Mouse (Mus musculus): ENCODE data around the gene Gab2. TPM values are rescaled to one million over a fixed set of nuclear protein-coding genes. Genes with fewer than 3 reads are reported as not detected.

Gab2 gene
- polyA plus RNA-seq, 1 experiment = 6.2 TPM

DNA sequence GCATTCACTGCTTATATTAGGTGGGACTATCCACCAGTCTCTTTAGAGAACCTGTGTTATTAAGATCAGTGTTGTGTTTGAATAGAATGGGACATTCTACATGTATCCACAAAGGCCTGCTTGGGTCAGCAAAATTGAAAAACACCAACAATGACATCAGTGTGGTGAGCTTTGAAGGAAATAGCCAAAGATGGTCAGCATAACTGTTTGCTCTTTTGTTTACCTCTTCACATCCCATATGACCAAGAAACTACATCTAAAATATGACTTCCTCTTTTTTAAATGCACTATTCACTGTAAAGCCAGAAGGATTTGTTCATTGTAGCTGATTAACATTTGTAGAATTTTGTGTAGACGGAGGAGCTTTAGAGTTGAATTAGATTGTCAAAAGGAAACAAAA is 82.9 kb downstream of the Gab2 start:
- no peaks in the 10 kb centered on the region for H3K4me1 ChIP-seq (replicated peaks; ENCODE audit: control insufficient read depth, insufficient read depth, low read length)
- WGBS = 95% methylated on average over 1 of the region's 1 CpGs

GRCm38 (mm10) chr7:97171089-97171488 is 89.7 kb downstream of the Gab2 start:
- Histone ChIP-seq H3K27me3 (ENCODE audit: control insufficient read depth, insufficient read depth, low read length) (no peaks in the 10 kb centered on the region), H3K4me3 (ENCODE audit: control insufficient read depth, insufficient read depth, low read length) (no peak overlapping the region), H3K4me1 (replicated peaks; ENCODE audit: control insufficient read depth, insufficient read depth, low read length) (no peaks in the 10 kb centered on the region), H3K27ac (ENCODE audit: control insufficient read depth, insufficient read depth, low read length) (no peak overlapping the region), H3K36me3 (ENCODE audit: control insufficient read depth, insufficient read depth, low read length) (no peaks in the 10 kb centered on the region)
- no peak for DNase-seq
- TF ChIP-seq POLR2A (IDR thresholded peaks at IDR 0.05; ENCODE audit: control insufficient read depth, extremely low read depth, insufficient read depth, low read length, poor library complexity) (no peak), CTCF (IDR thresholded peaks at IDR 0.05; ENCODE audit: borderline replicate concordance, control insufficient read depth, extremely low read depth, insufficient read depth, low read length, poor library complexity) (no peak)
- WGBS = 95% methylated on average over 1 of the region's 1 CpGs

More for the DNA sequence above, 82.9 kb downstream of the Gab2 start:
- Histone ChIP-seq H3K4me3 (ENCODE audit: control insufficient read depth, insufficient read depth, low read length) (no peak overlapping the region), H3K36me3 (ENCODE audit: control insufficient read depth, insufficient read depth, low read length) (no peaks in the 10 kb centered on the region), H3K27me3 (ENCODE audit: control insufficient read depth, insufficient read depth, low read length) (no peaks in the 10 kb centered on the region), H3K27ac (ENCODE audit: control insufficient read depth, insufficient read depth, low read length) (no peak overlapping the region)
- no peak for TF ChIP-seq POLR2A (IDR thresholded peaks at IDR 0.05; ENCODE audit: control insufficient read depth, extremely low read depth, insufficient read depth, low read length, poor library complexity)
- no peak for TF ChIP-seq CTCF (IDR thresholded peaks at IDR 0.05; ENCODE audit: borderline replicate concordance, control insufficient read depth, extremely low read depth, insufficient read depth, low read length, poor library complexity)
- no peak for DNase-seq

- no peak for TF ChIP-seq POLR2A (IDR thresholded peaks at IDR 0.05; ENCODE audit: control insufficient read depth, extremely low read depth, insufficient read depth, low read length, poor library complexity)
- TF ChIP-seq CTCF (IDR thresholded peaks at IDR 0.05; ENCODE audit: borderline replicate concordance, control insufficient read depth, extremely low read depth, insufficient read depth, low read length, poor library complexity) = no peak
- 29% methylated on average over 4 of the region's 4 CpGs for WGBS
- Histone ChIP-seq H3K36me3 (ENCODE audit: control insufficient read depth, insufficient read depth, low read length) (no peaks in the 10 kb centered on the region), H3K27ac (ENCODE audit: control insufficient read depth, insufficient read depth, low read length) (no peak overlapping the region), H3K27me3 (ENCODE audit: control insufficient read depth, insufficient read depth, low read length) (no peaks in the 10 kb centered on the region), H3K4me1 (replicated peaks; ENCODE audit: control insufficient read depth, insufficient read depth, low read length) (no peaks in the 10 kb centered on the region), H3K4me3 (ENCODE audit: control insufficient read depth, insufficient read depth, low read length) (no peak overlapping the region)
- no peak for DNase-seq
Observed at GRCm38 (mm10) chr7:97171719-97172118, 90.3 kb downstream of the Gab2 start.

GRCm38 (mm10) chr7:97172126-97172525 is 90.7 kb downstream of the Gab2 start:
- no peak for TF ChIP-seq POLR2A (IDR thresholded peaks at IDR 0.05; ENCODE audit: control insufficient read depth, extremely low read depth, insufficient read depth, low read length, poor library complexity)

GRCm38 (mm10) chr7:97181931-97182330 is 100.5 kb downstream of the Gab2 start:
- no peak for DNase-seq
- H3K4me1 ChIP-seq (replicated peaks; ENCODE audit: control insufficient read depth, insufficient read depth, low read length) = no peaks in the 10 kb centered on the region
- H3K4me3 ChIP-seq (ENCODE audit: control insufficient read depth, insufficient read depth, low read length) = no peak overlapping the region
- no peaks in the 10 kb centered on the region for H3K27me3 ChIP-seq (ENCODE audit: control insufficient read depth, insufficient read depth, low read length)
- H3K36me3 ChIP-seq (ENCODE audit: control insufficient read depth, insufficient read depth, low read length) = no peaks in the 10 kb centered on the region
- WGBS = 100% methylated on average over 1 of the region's 1 CpGs
- TF ChIP-seq POLR2A (IDR thresholded peaks at IDR 0.05; ENCODE audit: control insufficient read depth, extremely low read depth, insufficient read depth, low read length, poor library complexity) = no peak
- no peak for TF ChIP-seq CTCF (IDR thresholded peaks at IDR 0.05; ENCODE audit: borderline replicate concordance, control insufficient read depth, extremely low read depth, insufficient read depth, low read length, poor library complexity)
- no peak overlapping the region for H3K27ac ChIP-seq (ENCODE audit: control insufficient read depth, insufficient read depth, low read length)

More at GRCm38 (mm10) chr7:97172126-97172525, 90.7 kb downstream of the Gab2 start:
- Histone ChIP-seq H3K4me3 (ENCODE audit: control insufficient read depth, insufficient read depth, low read length) (no peak overlapping the region), H3K4me1 (replicated peaks; ENCODE audit: control insufficient read depth, insufficient read depth, low read length) (no peaks in the 10 kb centered on the region), H3K36me3 (ENCODE audit: control insufficient read depth, insufficient read depth, low read length) (no peaks in the 10 kb centered on the region), H3K27ac (ENCODE audit: control insufficient read depth, insufficient read depth, low read length) (no peak overlapping the region), H3K27me3 (ENCODE audit: control insufficient read depth, insufficient read depth, low read length) (no peaks in the 10 kb centered on the region)
- WGBS = 29% methylated on average over 3 of the region's 3 CpGs
- no peak for DNase-seq

- H3K4me1 ChIP-seq (replicated peaks; ENCODE audit: control insufficient read depth, insufficient read depth, low read length) = no peaks in the 10 kb centered on the region
- 87% methylated on average over 4 of the region's 4 CpGs for WGBS
- no peak for TF ChIP-seq POLR2A (IDR thresholded peaks at IDR 0.05; ENCODE audit: control insufficient read depth, extremely low read depth, insufficient read depth, low read length, poor library complexity)
- no peak for TF ChIP-seq CTCF (IDR thresholded peaks at IDR 0.05; ENCODE audit: borderline replicate concordance, control insufficient read depth, extremely low read depth, insufficient read depth, low read length, poor library complexity)
- H3K27ac ChIP-seq (ENCODE audit: control insufficient read depth, insufficient read depth, low read length) = no peak overlapping the region
- no peak overlapping the region for H3K4me3 ChIP-seq (ENCODE audit: control insufficient read depth, insufficient read depth, low read length)
- H3K27me3 ChIP-seq (ENCODE audit: control insufficient read depth, insufficient read depth, low read length) = no peaks in the 10 kb centered on the region
- DNase-seq = no peak
- H3K36me3 ChIP-seq (ENCODE audit: control insufficient read depth, insufficient read depth, low read length) = no peaks in the 10 kb centered on the region
Observed at GRCm38 (mm10) chr7:97183426-97183825, 102.0 kb downstream of the Gab2 start.

- Histone ChIP-seq H3K36me3 (ENCODE audit: control insufficient read depth, insufficient read depth, low read length) (no peaks in the 10 kb centered on the region), H3K4me3 (ENCODE audit: control insufficient read depth, insufficient read depth, low read length) (no peak overlapping the region), H3K4me1 (replicated peaks; ENCODE audit: control insufficient read depth, insufficient read depth, low read length) (no peaks in the 10 kb centered on the region), H3K27ac (ENCODE audit: control insufficient read depth, insufficient read depth, low read length) (no peak overlapping the region), H3K27me3 (ENCODE audit: control insufficient read depth, insufficient read depth, low read length) (no peaks in the 10 kb centered on the region)
- 88% methylated on average over 1 of the region's 1 CpGs for WGBS
- DNase-seq = no peak
- TF ChIP-seq CTCF (IDR thresholded peaks at IDR 0.05; ENCODE audit: borderline replicate concordance, control insufficient read depth, extremely low read depth, insufficient read depth, low read length, poor library complexity) (no peak), POLR2A (IDR thresholded peaks at IDR 0.05; ENCODE audit: control insufficient read depth, extremely low read depth, insufficient read depth, low read length, poor library complexity) (no peak)
Observed at GRCm38 (mm10) chr7:97184005-97184404, 102.6 kb downstream of the Gab2 start.
